Mouse (Mus musculus) heart, postnatal 0 days (tissue): ENCODE data around the gene Fgd6. TPM values are rescaled to one million over a fixed set of nuclear protein-coding genes. Genes with fewer than 3 reads are reported as not detected.
A peak's percentile ranks its signal among the peaks of the same experiment; 100 is the strongest.

Source experiments
- ATAC-seq: fragments of 200-750 bp; cut with Nextera tagmentation; 2 replicates; pipeline ENCODE4 v1.8.0; 2017; ENCODE audit warnings: low read depth, moderate number of reproducible peaks, moderate library complexity; ENCODE audit not compliant: insufficient read depth
- DNase-seq: peaks from one replicate; pipeline ENCODE4 v3.0.0-alpha.2; 2016; ENCODE audit warnings: low spot score
- H3K27ac ChIP-seq: fragments of 300-500 bp; sonication (generic); 2 replicates; pipeline ENCODE4 v1.5.1; 2014; ENCODE audit warnings: low read depth, mild to moderate bottlenecking
- H3K27me3 ChIP-seq: fragments of 300-500 bp; sonication (generic); 2 replicates; pipeline ENCODE4 v1.6.1; 2014; ENCODE audit warnings: low read length, mixed read lengths; ENCODE audit not compliant: control insufficient read depth, insufficient read depth
- H3K36me3 ChIP-seq: fragments of 300-500 bp; sonication (generic); replicated peaks from 2 replicates; pipeline ENCODE4 v1.6.1; 2014; ENCODE audit warnings: low read length, mixed read lengths; ENCODE audit not compliant: control insufficient read depth, insufficient read depth
- H3K4me1 ChIP-seq: fragments of 300-500 bp; sonication (generic); 2 replicates; pipeline ENCODE4 v1.6.1; 2014; ENCODE audit warnings: antibody characterized with exemption; ENCODE audit not compliant: control insufficient read depth, insufficient read depth
- H3K4me2 ChIP-seq: fragments of 300-500 bp; sonication (generic); 2 replicates; pipeline ENCODE4 v1.6.1; 2014; ENCODE audit warnings: low read depth, mild to moderate bottlenecking, low read length, moderate library complexity
- H3K4me3 ChIP-seq: fragments of 300-500 bp; sonication (generic); 2 replicates; pipeline ENCODE4 v1.5.1; 2014; ENCODE audit warnings: low read depth, low read length
- H3K9ac ChIP-seq: fragments of 300-500 bp; sonication (generic); replicated peaks from 2 replicates; pipeline ENCODE4 v1.6.1; 2014; ENCODE audit warnings: low read depth, low read length, mixed read lengths
- H3K9me3 ChIP-seq: fragments of 300-500 bp; sonication (generic); replicated peaks from 2 replicates; pipeline ENCODE4 v1.6.1; 2016; ENCODE audit warnings: low read length; ENCODE audit not compliant: control insufficient read depth
- CTCF ChIP-seq: IDR thresholded peaks from 2 replicates; pipeline ENCODE4 v1.5.1; 2016; ENCODE audit warnings: antibody characterized with exemption, control low read depth, low read depth
- EP300 ChIP-seq: IDR thresholded peaks from 2 replicates; pipeline ENCODE4 v1.6.1; 2016; ENCODE audit warnings: antibody characterized with exemption, low read depth
- WGBS: fragments of 180-500 bp; shearing (Covaris S2); extraction: QIAGEN DNeasy Blood & Tissue Kit; methylation state at CpG from one replicate; pipeline ENCODE4 v1.1.7; 2014; 5-methylcytosine and 5-hydroxymethylcytosine counted together
- polyA plus RNA-seq: library from polyadenylated mRNA; unstranded; fragments of >200 nt; fragmentation: Nextera tagmentation; extraction: Ambion mirVana; gene quantifications from 2 replicates; pipeline ENCODE4 v1.2.1, GENCODE M21; 2015
- total RNA-seq: library from RNA; depleted of rRNA; stranded (reverse); fragments of >200 nt; gene quantifications from 2 replicates; pipeline ENCODE4 v1.2.3, GENCODE M21; 2014; ENCODE audit warnings: low replicate concordance

Gene Fgd6
- total and polyA plus RNA-seq, 2 experiments from 2014 or later: 1.3 to 2.7 TPM

DNA sequence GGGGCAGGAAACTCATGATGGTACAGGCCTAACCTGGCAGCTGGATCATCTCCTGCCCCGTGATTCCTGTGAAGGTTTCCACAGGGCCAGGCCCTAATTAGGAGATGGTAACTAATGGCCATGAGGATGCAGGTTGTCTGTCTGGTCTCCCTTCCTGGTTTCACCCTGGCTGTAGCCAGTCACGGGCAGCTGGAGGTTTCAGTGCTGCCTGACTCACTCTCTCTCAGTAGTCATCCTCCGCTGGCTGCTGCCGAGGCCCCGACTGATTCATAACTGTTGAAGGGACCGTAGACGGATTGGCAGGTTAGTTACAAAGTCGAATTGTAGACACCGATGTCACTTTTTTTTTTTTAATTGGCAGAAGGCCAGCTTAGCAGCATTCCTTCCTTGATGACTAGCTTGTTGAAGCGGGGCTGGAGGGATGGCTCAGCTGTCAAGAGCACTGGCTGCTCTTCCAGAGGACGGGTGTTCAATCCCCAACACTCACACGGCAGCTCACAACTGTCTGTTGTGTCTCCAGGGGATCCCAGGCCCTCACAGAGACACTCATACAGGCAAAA is 81.1 kb downstream of the Fgd6 start:
- H3K4me1 ChIP-seq: peaks cover 7% of the 10 kb centered on the region
- no peak overlapping the region for H3K4me3 ChIP-seq
- ATAC-seq: 0 out of 2 replicates have a peak, but pooled peaks have one; percentile 1
- peak overlapping the region; percentile 46 for H3K27ac ChIP-seq
- H3K36me3 ChIP-seq: 0 out of 2 replicates have a peak, but pooled peaks cover 8% of the 10 kb centered on the region
- no peak for DNase-seq
- no peak overlapping the region for H3K4me2 ChIP-seq
- 38% methylated on average over 12 of the region's 12 CpGs for WGBS
- no peak overlapping the region for H3K9ac ChIP-seq
- no peaks in the 10 kb centered on the region for H3K9me3 ChIP-seq
- H3K27me3 ChIP-seq: no peaks in the 10 kb centered on the region
- TF ChIP-seq CTCF: no peak
- no peak for TF ChIP-seq EP300

GRCm38 (mm10) chr10:94117916-94118315 is 82.1 kb downstream of the Fgd6 start:
- Histone ChIP-seq H3K27ac (no peak overlapping the region), H3K4me3 (no peak overlapping the region), H3K36me3 (0 out of 2 replicates have a peak, but pooled peaks cover 8% of the 10 kb centered on the region), H3K4me2 (no peak overlapping the region), H3K9ac (no peak overlapping the region), H3K27me3 (no peaks in the 10 kb centered on the region), H3K4me1 (peaks cover 7% of the 10 kb centered on the region), H3K9me3 (no peaks in the 10 kb centered on the region)
- ATAC-seq: no peak
- 90% methylated on average over 3 of the region's 3 CpGs for WGBS
- no peak for TF ChIP-seq CTCF
- TF ChIP-seq EP300: no peak
- DNase-seq: no peak

- Histone ChIP-seq H3K27ac (no peak overlapping the region), H3K4me2 (no peak overlapping the region), H3K4me3 (no peak overlapping the region), H3K4me1 (peaks cover 7% of the 10 kb centered on the region), H3K36me3 (0 out of 2 replicates have a peak, but pooled peaks cover 16% of the 10 kb centered on the region), H3K9ac (no peak overlapping the region), H3K9me3 (no peaks in the 10 kb centered on the region), H3K27me3 (no peaks in the 10 kb centered on the region)
- no peak for TF ChIP-seq EP300
- TF ChIP-seq CTCF: no peak
- ATAC-seq (no peak), DNase-seq (no peak)
- 76% methylated on average over 7 of the region's 7 CpGs for WGBS
These were observed 83.2 kb downstream of the Fgd6 start for GRCm38 (mm10) chr10:94118993-94119392.

GRCm38 (mm10) chr10:94120676-94121075 is 84.9 kb downstream of the Fgd6 start:
- Histone ChIP-seq H3K4me2 (no peak overlapping the region), H3K36me3 (peaks cover 23% of the 10 kb centered on the region; the same call in 1 of the 2 replicates), H3K27me3 (no peaks in the 10 kb centered on the region), H3K4me3 (no peak overlapping the region), H3K4me1 (peaks cover under 1% of the 10 kb centered on the region; the same call in 1 of the 2 replicates), H3K9ac (no peak overlapping the region), H3K9me3 (no peaks in the 10 kb centered on the region), H3K27ac (no peak overlapping the region)
- TF ChIP-seq CTCF: no peak
- no peak for TF ChIP-seq EP300
- WGBS: 85% methylated on average over 9 of the region's 9 CpGs
- DNase-seq (no peak), ATAC-seq (no peak)

DNA sequence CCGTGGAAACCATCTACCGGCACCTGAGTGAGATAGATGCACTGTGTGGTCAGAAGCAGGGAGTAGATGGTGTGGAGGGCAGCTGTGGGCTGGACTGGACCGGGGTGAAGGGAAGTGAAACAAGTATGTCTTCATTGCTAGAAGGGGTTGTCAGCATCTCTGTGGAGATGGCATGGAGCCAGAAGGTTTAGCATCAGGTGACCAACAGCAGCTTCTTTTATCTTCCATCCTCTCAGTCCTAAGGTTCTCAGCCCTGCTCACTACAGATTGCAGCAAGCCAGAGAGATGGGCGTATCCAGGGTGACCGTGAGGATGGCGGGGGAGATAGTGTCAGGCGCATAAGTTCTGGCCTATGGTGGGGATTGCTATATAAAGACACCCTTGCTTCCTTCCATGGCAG is 86.8 kb downstream of the Fgd6 start:
- H3K4me1 ChIP-seq: no peaks in the 10 kb centered on the region
- 68% methylated on average over 7 of the region's 7 CpGs for WGBS
- no peaks in the 10 kb centered on the region for H3K9me3 ChIP-seq
- no peak for ATAC-seq
- no peak overlapping the region for H3K4me2 ChIP-seq
- no peaks in the 10 kb centered on the region for H3K27me3 ChIP-seq
- TF ChIP-seq EP300: no peak
- TF ChIP-seq CTCF: no peak
- H3K9ac ChIP-seq: no peak overlapping the region
- H3K4me3 ChIP-seq: no peak overlapping the region
- no peak for DNase-seq
- no peak overlapping the region for H3K27ac ChIP-seq
- peaks cover 25% of the 10 kb centered on the region; the same call in 1 of the 2 replicates for H3K36me3 ChIP-seq

GRCm38 (mm10) chr10:94123581-94123980 is 87.8 kb downstream of the Fgd6 start:
- peaks cover 25% of the 10 kb centered on the region; the same call in 1 of the 2 replicates for H3K36me3 ChIP-seq
- ATAC-seq (no peak), DNase-seq (no peak)
- H3K27me3 ChIP-seq: no peaks in the 10 kb centered on the region
- H3K9ac ChIP-seq: no peak overlapping the region
- no peaks in the 10 kb centered on the region for H3K9me3 ChIP-seq
- no peak for TF ChIP-seq EP300
- TF ChIP-seq CTCF: no peak
- no peak overlapping the region for H3K4me2 ChIP-seq
- no peaks in the 10 kb centered on the region for H3K4me1 ChIP-seq
- WGBS: 81% methylated on average over 5 of the region's 5 CpGs
- no peak overlapping the region for H3K27ac ChIP-seq
- no peak overlapping the region for H3K4me3 ChIP-seq
